Mouse (Mus musculus) MEL (cell line): ENCODE measurements around the gene Cpd. TPM values are rescaled to one million over a fixed set of nuclear protein-coding genes. Genes with fewer than 3 reads are reported as not detected.
A peak's percentile ranks its signal among the peaks of the same experiment; 100 is the strongest.

Experiments used
- DNase-seq: peaks from one replicate; pipeline ENCODE4 v3.0.0; 2011; ENCODE audit warnings: low read depth, low spot score
- H3K27ac ChIP-seq: 2 replicates; pipeline ENCODE4 v1.5.1; 2012; ENCODE audit warnings: low read depth, mild to moderate bottlenecking, control low read depth, low read length, moderate library complexity; ENCODE audit not compliant: control insufficient read depth
- H3K27me3 ChIP-seq, 2 experiments: fragments of 150-350 bp in 1 of 2; sonication (generic) in 1 of 2; 2 replicates each; pipeline ENCODE4 v1.6.1; 2012; ENCODE audit warnings: low read length in 2 of 2, mild to moderate bottlenecking in 2 of 2, improper control_type of control experiment in 1 of 2, moderate library complexity in 1 of 2; ENCODE audit not compliant: insufficient read depth in 2 of 2, control insufficient read depth in 1 of 2
- H3K36me3 ChIP-seq, 2 experiments: 2 replicates each; pipeline ENCODE4 v1.6.1; 2012 to 2014; ENCODE audit warnings: low read length in 2 of 2, improper control_type of control experiment in 1 of 2, inconsistent platforms in 1 of 2, mild to moderate bottlenecking in 1 of 2; ENCODE audit not compliant: insufficient read depth in 2 of 2, control insufficient read depth in 1 of 2
- H3K4me1 ChIP-seq, 2 experiments: fragments of 150-350 bp in 1 of 2; sonication (generic) in 1 of 2; 2 replicates each; pipeline ENCODE4 v1.6.1; 2012; ENCODE audit warnings: low read length in 2 of 2, improper control_type of control experiment in 1 of 2, mild to moderate bottlenecking in 1 of 2; ENCODE audit not compliant: insufficient read depth in 2 of 2, control insufficient read depth in 1 of 2
- H3K4me3 ChIP-seq, 2 experiments: fragments of 150-350 bp in 1 of 2; sonication (generic) in 1 of 2; 2 replicates each; pipeline ENCODE4 v1.5.1; 2012; ENCODE audit warnings: low read depth in 2 of 2, low read length in 2 of 2, mild to moderate bottlenecking in 2 of 2, moderate library complexity in 2 of 2, control low read depth in 1 of 2, improper control_type of control experiment in 1 of 2; ENCODE audit not compliant: control insufficient read depth in 1 of 2, insufficient read depth in 1 of 2
- H3K79me2 ChIP-seq: 2 replicates; pipeline ENCODE4 v1.6.1; 2012; ENCODE audit warnings: mild to moderate bottlenecking, low read length, moderate library complexity; ENCODE audit not compliant: control insufficient read depth, poor library complexity, insufficient read depth
- H3K9ac ChIP-seq: 2 replicates; pipeline ENCODE4 v1.6.1; 2012; ENCODE audit warnings: low read depth, mild to moderate bottlenecking, control low read depth, low read length, moderate library complexity; ENCODE audit not compliant: control insufficient read depth, poor library complexity, severe bottlenecking
- H3K9me3 ChIP-seq: fragments of 150-350 bp; sonication (generic); replicated peaks from 2 replicates; pipeline ENCODE4 v1.6.1; 2012; ENCODE audit warnings: mild to moderate bottlenecking, low read length, improper control_type of control experiment, moderate library complexity; ENCODE audit not compliant: insufficient read depth
- BHLHE40 ChIP-seq: IDR thresholded peaks from 2 replicates; pipeline ENCODE4 v1.6.1; 2012; ENCODE audit warnings: low read depth, mild to moderate bottlenecking, inconsistent platforms, low read length, improper control_type of control experiment, borderline replicate concordance
- CHD2 ChIP-seq: IDR thresholded peaks from 2 replicates; pipeline ENCODE4 v1.6.1; 2011; ENCODE audit warnings: low read length, improper control_type of control experiment
- E2F4 ChIP-seq: IDR thresholded peaks from 2 replicates; pipeline ENCODE4 v1.6.1; 2011; ENCODE audit warnings: low read depth, low read length, improper control_type of control experiment, borderline replicate concordance
- ETS1 ChIP-seq: IDR thresholded peaks from 2 replicates; pipeline ENCODE4 v1.6.1; 2012; ENCODE audit warnings: low read depth, mild to moderate bottlenecking, inconsistent platforms, low read length, improper control_type of control experiment, moderate library complexity
- GABPA ChIP-seq: IDR thresholded peaks from 2 replicates; pipeline ENCODE4 v1.6.1; 2012; ENCODE audit warnings: low read depth, mild to moderate bottlenecking, inconsistent platforms, low read length, improper control_type of control experiment, moderate library complexity
- HCFC1 ChIP-seq: IDR thresholded peaks from 2 replicates; pipeline ENCODE4 v1.6.1; 2012; ENCODE audit warnings: low read depth, mild to moderate bottlenecking, inconsistent platforms, low read length, improper control_type of control experiment, moderate library complexity
- JUND ChIP-seq: IDR thresholded peaks from 2 replicates; pipeline ENCODE4 v1.6.1; 2011; ENCODE audit warnings: low read depth, mild to moderate bottlenecking, improper control_type of control experiment, low read length
- KAT2A ChIP-seq: conservative IDR thresholded peaks from 2 replicates; pipeline ENCODE4 v1.6.1; 2012; ENCODE audit warnings: low read depth, low read length, improper control_type of control experiment, inconsistent platforms
- MAX ChIP-seq: IDR thresholded peaks from 2 replicates; pipeline ENCODE4 v1.6.1; 2011; ENCODE audit warnings: low read length, improper control_type of control experiment
- MAZ ChIP-seq: IDR thresholded peaks from 2 replicates; pipeline ENCODE4 v1.6.1; 2012; ENCODE audit warnings: low read depth, mild to moderate bottlenecking, inconsistent platforms, low read length, improper control_type of control experiment
- MEF2A ChIP-seq: IDR thresholded peaks from 2 replicates; pipeline ENCODE4 v1.6.1; 2014; ENCODE audit warnings: low read depth, mild to moderate bottlenecking, inconsistent platforms, low read length, improper control_type of control experiment; ENCODE audit not compliant: poor library complexity, insufficient replicate concordance, severe bottlenecking; ENCODE audit errors: extremely low read depth
- MXI1 ChIP-seq: IDR thresholded peaks from 2 replicates; pipeline ENCODE4 v1.6.1; 2011; ENCODE audit warnings: mild to moderate bottlenecking, low read depth, low read length, improper control_type of control experiment
- MYC ChIP-seq: IDR thresholded peaks from 2 replicates; pipeline ENCODE4 v1.6.1; 2011; ENCODE audit warnings: low read depth, mild to moderate bottlenecking, low read length, improper control_type of control experiment, moderate library complexity
- NELFE ChIP-seq: IDR thresholded peaks from 2 replicates; pipeline ENCODE4 v1.6.1; 2011; ENCODE audit warnings: low read depth, low read length, improper control_type of control experiment
- POLR2A ChIP-seq, 2 experiments: IDR thresholded peaks; 2 replicates each; pipeline ENCODE4 v1.6.1; 2011 to 2012; ENCODE audit warnings: low read length in 2 of 2, mild to moderate bottlenecking in 2 of 2, control low read depth in 1 of 2, improper control_type of control experiment in 1 of 2, low read depth in 1 of 2, moderate library complexity in 1 of 2; ENCODE audit not compliant: control insufficient read depth in 1 of 2, insufficient read depth in 1 of 2, poor library complexity in 1 of 2
- POLR2AphosphoS2 ChIP-seq: IDR thresholded peaks from 2 replicates; pipeline ENCODE4 v1.6.1; 2011; ENCODE audit warnings: low read length, improper control_type of control experiment
- POLR2AphosphoS5 ChIP-seq: IDR thresholded peaks from 2 replicates; pipeline ENCODE4 v1.6.1; 2012; ENCODE audit warnings: low read depth, borderline replicate concordance, mild to moderate bottlenecking, inconsistent platforms, low read length, moderate library complexity, mixed read lengths
- RAD21 ChIP-seq: IDR thresholded peaks from 2 replicates; pipeline ENCODE4 v1.6.1; 2011; ENCODE audit warnings: mild to moderate bottlenecking, low read depth, low read length, improper control_type of control experiment
- RCOR1 ChIP-seq: IDR thresholded peaks from 2 replicates; pipeline ENCODE4 v1.6.1; 2012; ENCODE audit warnings: low read depth, mild to moderate bottlenecking, inconsistent platforms, low read length, improper control_type of control experiment
- SIN3A ChIP-seq: IDR thresholded peaks from 2 replicates; pipeline ENCODE4 v1.6.1; 2012; ENCODE audit warnings: low read length, improper control_type of control experiment, inconsistent platforms
- TAL1 ChIP-seq: IDR thresholded peaks from 2 replicates; pipeline ENCODE4 v1.6.1; 2012; ENCODE audit warnings: mild to moderate bottlenecking, inconsistent platforms, low read length, moderate library complexity, mixed read lengths
- TBP ChIP-seq: IDR thresholded peaks from 2 replicates; pipeline ENCODE4 v1.8.0; 2011; ENCODE audit warnings: low read depth, low read length, improper control_type of control experiment
- TCF12 ChIP-seq: IDR thresholded peaks from 2 replicates; pipeline ENCODE4 v1.6.1; 2014; ENCODE audit warnings: low read depth, mild to moderate bottlenecking, inconsistent platforms, low read length, improper control_type of control experiment, moderate library complexity
- USF1 ChIP-seq: IDR thresholded peaks from 2 replicates; pipeline ENCODE4 v1.6.1; 2014; ENCODE audit warnings: low read depth, mild to moderate bottlenecking, inconsistent platforms, low read length, improper control_type of control experiment, moderate library complexity
- ZKSCAN1 ChIP-seq: IDR thresholded peaks from 2 replicates; pipeline ENCODE4 v1.6.1; 2012; ENCODE audit warnings: low read depth, mild to moderate bottlenecking, inconsistent platforms, low read length, improper control_type of control experiment, moderate library complexity
- ZMIZ1 ChIP-seq: IDR thresholded peaks from 2 replicates; pipeline ENCODE4 v1.6.1; 2012; ENCODE audit warnings: low read depth, mild to moderate bottlenecking, inconsistent platforms, low read length, improper control_type of control experiment, moderate library complexity
- ZNF384 ChIP-seq: IDR thresholded peaks from 2 replicates; pipeline ENCODE4 v1.6.1; 2012; ENCODE audit warnings: low read depth, mild to moderate bottlenecking, inconsistent platforms, low read length, improper control_type of control experiment
- polyA plus RNA-seq, 2 experiments: library from polyadenylated mRNA; stranded (reverse) in 1 of 2; unstranded in 1 of 2; fragments of >175 nt in 1 of 2; fragments of >200 nt in 1 of 2; gene quantifications; 2 replicates each; pipeline versions ENCODE4 v1.2.1 to v1.2.4; 2012; ENCODE audit warnings: low replicate concordance in 2 of 2, low read depth in 1 of 2; ENCODE audit not compliant: insufficient read length in 2 of 2, insufficient read depth in 1 of 2, missing spikeins in 1 of 2
- total RNA-seq: library from RNA; depleted of rRNA; stranded (reverse); fragments of 300-350 nt; gene quantifications from 2 replicates; pipeline ENCODE4 v1.2.3, GENCODE M21; 2012; rRNA removed

Gene Cpd
- 9.1 and 14.6 TPM in 2 replicates for total RNA-seq
- polyA plus RNA-seq = 1 to 10 TPM in 1 of 2 experiments, not detected in 1; 7.5 TPM

- Histone ChIP-seq H3K27me3 (peaks cover 4 to 9% of the 10 kb centered on the region in 2 experiments; a peak in 3 of 4 replicates), H3K36me3 (peaks cover 0 to 24% of the 10 kb centered on the region in 2 experiments; a peak in 2 of 4 replicates), H3K4me1 (peaks cover 5 to 20% of the 10 kb centered on the region in 2 experiments), H3K9me3 (no peaks in the 10 kb centered on the region), H3K9ac (peak within 1 kb of the TSS; percentile 88), H3K79me2 (peaks cover 6% of the 10 kb centered on the region), H3K27ac (no peak within 1 kb of the TSS), H3K4me3 (peak within 1 kb of the TSS; percentile 69 to 73)
- 0 out of 2 replicates have a peak, but pooled peaks have one; percentile 6 for TF ChIP-seq USF1
- no peak for TF ChIP-seq CHD2
- TF ChIP-seq KAT2A = no peak
- no peak for TF ChIP-seq JUND
- peak; percentile 63 to 73 for TF ChIP-seq POLR2A (IDR thresholded peaks at IDR 0.05; ENCODE audit: control insufficient read depth in 1 of 2, insufficient read depth in 1 of 2, low read depth in 1 of 2, low read length in 2 of 2, poor library complexity in 1 of 2)
- TF ChIP-seq TCF12 = peak; percentile 44; the same call in 1 of the 2 replicates
- TF ChIP-seq MXI1 = 0 out of 2 replicates have a peak, but pooled peaks have one; percentile 22
- TF ChIP-seq HCFC1 = peak; percentile 78
- TF ChIP-seq RCOR1 = peak; percentile 17; the same call in 1 of the 2 replicates
- TF ChIP-seq ETS1 = 0 out of 2 replicates have a peak, but pooled peaks have one; percentile 22
- no peak for TF ChIP-seq NELFE
- TF ChIP-seq SIN3A = peak; percentile 82
- TF ChIP-seq TBP = peak; percentile 59; the same call in 1 of the 2 replicates
- TF ChIP-seq MEF2A = no peak
- peak; percentile 96 for DNase-seq
These were observed at the start of gene Cpd for GRCm38 (mm10) chr11:76846878-76847222. TSS of gene Cpd (minus strand) at chr11:76847018.

DNA sequence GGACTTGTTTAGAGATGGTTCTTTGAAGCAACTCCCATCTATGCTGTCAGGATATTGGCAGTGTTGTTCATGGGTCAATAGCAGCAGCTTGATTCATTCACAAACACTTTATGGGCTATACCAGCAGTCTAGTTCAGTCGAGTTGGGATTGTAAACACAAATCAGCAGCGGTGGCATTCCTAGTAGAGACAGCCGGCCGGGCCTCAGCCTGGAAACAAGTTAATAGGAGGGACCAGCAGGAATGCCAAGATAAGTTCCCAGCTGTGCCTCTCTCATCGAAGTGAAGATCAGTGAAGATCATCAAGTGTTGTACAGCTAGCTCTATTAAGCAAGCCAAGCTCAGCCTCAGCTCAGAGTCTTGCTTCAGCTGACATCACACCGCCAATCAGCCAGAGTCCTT, 49.5 kb upstream of the Cpd start:
- peaks cover 0 to 9% of the 10 kb centered on the region in 2 experiments; a peak in 2 of 4 replicates for H3K36me3 ChIP-seq
- TF ChIP-seq RAD21 (no peak), ZMIZ1 (no peak), BHLHE40 (no peak), TAL1 (no peak), RCOR1 (no peak), TCF12 (no peak), E2F4 (no peak), ZNF384 (no peak), MYC (no peak), POLR2A (IDR thresholded peaks at IDR 0.05; ENCODE audit: control insufficient read depth in 1 of 2, insufficient read depth in 1 of 2, low read depth in 1 of 2, low read length in 2 of 2, poor library complexity in 1 of 2) (no peak), USF1 (no peak), MAX (no peak), ETS1 (no peak), MAZ (no peak), SIN3A (no peak), ZKSCAN1 (no peak), GABPA (no peak), POLR2AphosphoS5 (no peak), MXI1 (no peak), POLR2AphosphoS2 (no peak)
- DNase-seq = no peak
- H3K79me2 ChIP-seq = no peaks in the 10 kb centered on the region
- H3K4me3 ChIP-seq = no peak overlapping the region
- no peaks in the 10 kb centered on the region for H3K27me3 ChIP-seq
- H3K9me3 ChIP-seq = no peaks in the 10 kb centered on the region
- peaks cover 0 to 14% of the 10 kb centered on the region in 2 experiments; a peak in 2 of 4 replicates for H3K4me1 ChIP-seq
- H3K27ac ChIP-seq = no peak overlapping the region
- no peak overlapping the region for H3K9ac ChIP-seq
